Mouse (Mus musculus) CH12.LX (cell line): Measurements from ENCODE around the gene Cct7. TPM values are rescaled to one million over a fixed set of nuclear protein-coding genes. Genes with fewer than 3 reads are reported as not detected.

Experiments used
- DNase-seq: peaks from one replicate; pipeline ENCODE4 v3.0.0-alpha.2; 2013; ENCODE audit errors: extremely low read depth
- H3K27ac ChIP-seq: 2 replicates; pipeline ENCODE4 v1.5.1; 2012; ENCODE audit warnings: low read depth, mild to moderate bottlenecking, control low read depth, moderate library complexity; ENCODE audit not compliant: insufficient read depth
- H3K27me3 ChIP-seq: replicated peaks from 2 replicates; pipeline ENCODE3; 2012; ENCODE audit warnings: inconsistent platforms
- H3K36me3 ChIP-seq, 2 experiments: replicated peaks in 1 of 2; 2 replicates each; pipeline versions ENCODE3 to v1.6.1; 2012; ENCODE audit warnings: inconsistent platforms in 1 of 2, low read length in 1 of 2, mild to moderate bottlenecking in 1 of 2, mixed read lengths in 1 of 2, moderate library complexity in 1 of 2; ENCODE audit not compliant: control insufficient read depth in 1 of 2, insufficient read depth in 1 of 2
- H3K4me1 ChIP-seq, 2 experiments: 2 replicates each; pipeline ENCODE4 v1.6.1; 2012; ENCODE audit warnings: inconsistent platforms in 1 of 2, moderate library complexity in 1 of 2; ENCODE audit not compliant: insufficient read depth in 2 of 2, control insufficient read depth in 1 of 2
- H3K4me2 ChIP-seq: 2 replicates; pipeline ENCODE4 v1.6.1; 2012; ENCODE audit warnings: low read depth, mild to moderate bottlenecking, control low read depth; ENCODE audit not compliant: poor library complexity, insufficient read depth, severe bottlenecking
- H3K4me3 ChIP-seq, 3 experiments: fragments of 150-350 bp in 1 of 3; sonication (generic) in 1 of 3; replicated peaks in 1 of 3; 2 replicates each; pipeline versions ENCODE3 to v1.5.1; 2011 to 2012; ENCODE audit warnings: low read depth in 2 of 3, low read length in 2 of 3, mild to moderate bottlenecking in 2 of 3, moderate library complexity in 2 of 3, control low read depth in 1 of 3, improper control_type of control experiment in 1 of 3, inconsistent platforms in 1 of 3, mixed read lengths in 1 of 3; ENCODE audit not compliant: poor library complexity in 1 of 3
- H3K79me2 ChIP-seq: replicated peaks from 2 replicates; pipeline ENCODE4 v1.6.1; 2012; ENCODE audit warnings: mild to moderate bottlenecking, moderate library complexity; ENCODE audit not compliant: control insufficient read depth, poor library complexity, insufficient read depth, severe bottlenecking; ENCODE audit errors: extremely low read depth
- H3K9ac ChIP-seq: 2 replicates; pipeline ENCODE4 v1.6.1; 2012; ENCODE audit warnings: low read depth, mild to moderate bottlenecking, control low read depth, moderate library complexity; ENCODE audit not compliant: insufficient read depth
- H3K9me3 ChIP-seq: replicated peaks from 2 replicates; pipeline ENCODE3; 2012; ENCODE audit warnings: low read length, inconsistent platforms, mixed read lengths
- BHLHE40 ChIP-seq: IDR thresholded peaks from 2 replicates; pipeline ENCODE4 v1.6.1; 2011; ENCODE audit warnings: mild to moderate bottlenecking, low read depth, low read length, improper control_type of control experiment
- ELF1 ChIP-seq: IDR thresholded peaks from 2 replicates; pipeline ENCODE4 v1.6.1; 2014; ENCODE audit warnings: low read depth, mild to moderate bottlenecking, inconsistent platforms, low read length, improper control_type of control experiment
- EP300 ChIP-seq: IDR thresholded peaks from 2 replicates; pipeline ENCODE4 v1.6.1; 2011; ENCODE audit warnings: low read length, improper control_type of control experiment
- GABPA ChIP-seq: IDR thresholded peaks from 2 replicates; pipeline ENCODE4 v1.6.1; 2012; ENCODE audit warnings: low read depth, low read length, improper control_type of control experiment, inconsistent platforms; ENCODE audit not compliant: insufficient replicate concordance
- IRF4 ChIP-seq: IDR thresholded peaks from 2 replicates; pipeline ENCODE4 v1.6.1; 2014; ENCODE audit warnings: low read depth, mild to moderate bottlenecking, inconsistent platforms, low read length, improper control_type of control experiment
- JUN ChIP-seq: IDR thresholded peaks from 2 replicates; pipeline ENCODE4 v1.6.1; 2011; ENCODE audit warnings: low read depth, mild to moderate bottlenecking, low read length, improper control_type of control experiment, moderate library complexity; ENCODE audit not compliant: insufficient read depth
- JUND ChIP-seq: conservative IDR thresholded peaks from 2 replicates; pipeline ENCODE4 v1.6.1; 2011; ENCODE audit warnings: low read depth, low read length, improper control_type of control experiment
- MAFK ChIP-seq: IDR thresholded peaks from 2 replicates; pipeline ENCODE4 v1.6.1; 2011; ENCODE audit warnings: low read length, improper control_type of control experiment; ENCODE audit not compliant: insufficient replicate concordance
- MXI1 ChIP-seq: IDR thresholded peaks from 2 replicates; pipeline ENCODE4 v1.6.1; 2011; ENCODE audit warnings: mild to moderate bottlenecking, low read depth, low read length, improper control_type of control experiment
- MYC ChIP-seq: IDR thresholded peaks from 2 replicates; pipeline ENCODE4 v1.6.1; 2011; ENCODE audit warnings: low read depth, mild to moderate bottlenecking, improper control_type of control experiment, low read length
- NELFE ChIP-seq: IDR thresholded peaks from 2 replicates; pipeline ENCODE4 v1.6.1; 2011; ENCODE audit warnings: low read depth, low read length, improper control_type of control experiment
- PAX5 ChIP-seq: IDR thresholded peaks from 2 replicates; pipeline ENCODE4 v1.6.1; 2012; ENCODE audit warnings: low read length, inconsistent platforms, mixed read lengths
- POLR2A ChIP-seq: IDR thresholded peaks from 2 replicates; pipeline ENCODE4 v1.6.1; 2011; ENCODE audit warnings: low read depth, mild to moderate bottlenecking, improper control_type of control experiment, low read length
- RAD21 ChIP-seq: IDR thresholded peaks from 2 replicates; pipeline ENCODE4 v1.6.1; 2011; ENCODE audit warnings: low read depth, mild to moderate bottlenecking, low read length, improper control_type of control experiment, moderate library complexity
- SIN3A ChIP-seq: IDR thresholded peaks from 2 replicates; pipeline ENCODE4 v1.6.1; 2012; ENCODE audit warnings: low read length, improper control_type of control experiment, inconsistent platforms
- SMC3 ChIP-seq: IDR thresholded peaks from 2 replicates; pipeline ENCODE4 v1.6.1; 2011; ENCODE audit warnings: low read depth, low read length, improper control_type of control experiment
- TBP ChIP-seq: conservative IDR thresholded peaks from 2 replicates; pipeline ENCODE4 v1.6.1; 2011; ENCODE audit warnings: low read depth, low read length, improper control_type of control experiment
- ZC3H11A ChIP-seq: IDR thresholded peaks from 2 replicates; pipeline ENCODE4 v1.6.1; 2012; ENCODE audit warnings: low read depth, mild to moderate bottlenecking, inconsistent platforms, low read length, improper control_type of control experiment
- ZKSCAN1 ChIP-seq: IDR thresholded peaks from 2 replicates; pipeline ENCODE4 v1.6.1; 2012; ENCODE audit warnings: low read depth, inconsistent platforms, low read length, improper control_type of control experiment, borderline replicate concordance
- ZMIZ1 ChIP-seq: IDR thresholded peaks from 2 replicates; pipeline ENCODE4 v1.6.1; 2012; ENCODE audit warnings: low read depth, mild to moderate bottlenecking, inconsistent platforms, low read length, improper control_type of control experiment
- ZNF384 ChIP-seq: IDR thresholded peaks from 2 replicates; pipeline ENCODE4 v1.6.1; 2012; ENCODE audit warnings: low read depth, low read length, improper control_type of control experiment, inconsistent platforms
- dilution Hi-C: fragments of 300-500 bp; cut with MboI; formaldehyde crosslinking; loops from 2 replicates; pipeline ENCODE4 v1.14.3; 2020; ENCODE audit warnings: low sequenced_read_pairs; ENCODE audit not compliant: extremely low pct_unique_long_range_greater_than_20kb, extremely low pct_ligation_motif_present
- in situ Hi-C: fragments of 300-500 bp; cut with MboI; formaldehyde crosslinking; loops from 3 replicates; pipeline ENCODE4 v1.14.3; 2019; ENCODE audit warnings: low sequenced_read_pairs, low pct_ligation_motif_present, low pct_unique_long_range_greater_than_20kb, mixed read lengths
- polyA plus RNA-seq: library from polyadenylated mRNA; unstranded; fragments of >175 nt; gene quantifications from 2 replicates; pipeline ENCODE4 v1.2.1, GENCODE M21; 2012; ENCODE audit warnings: low read depth; ENCODE audit not compliant: insufficient read length
- total RNA-seq, 2 experiments: library from RNA; depleted of rRNA; stranded (reverse); fragments of 300-350 nt in 1 of 2; fragments of >200 nt in 1 of 2; gene quantifications; 2 replicates each; pipeline ENCODE4 v1.2.3; 2012 to 2014

Cct7 gene
- total and polyA plus RNA-seq, 3 experiments = 483 to 505 (median 484) TPM

- TF ChIP-seq TBP (no peak), JUN (no peak), MYC (no peak), PAX5 (no peak), ZMIZ1 (no peak), RAD21 (peak; percentile 83), BHLHE40 (no peak), MAFK (no peak), JUND (no peak), ZKSCAN1 (no peak)
- TF ChIP-seq, all 38 proteins: peak for 9
These were observed 40.5 kb upstream of the Cct7 start (continued) for GRCm38 (mm10) chr6:85410771-85411273.

GRCm38 (mm10) chr6:85415829-85416228, 35.5 kb upstream of the Cct7 start:
- Histone ChIP-seq H3K27ac (no peak overlapping the region), H3K4me3 (no peak overlapping the region), H3K9me3 (no peaks in the 10 kb centered on the region), H3K4me1 (no peaks in the 10 kb centered on the region), H3K36me3 (no peaks in the 10 kb centered on the region), H3K9ac (no peak overlapping the region), H3K4me2 (no peak overlapping the region), H3K27me3 (peaks cover 70% of the 10 kb centered on the region), H3K79me2 (no peaks in the 10 kb centered on the region)
- no peak for DNase-seq
- TF ChIP-seq JUND (no peak), ZKSCAN1 (no peak), MAFK (no peak), JUN (no peak), EP300 (no peak), IRF4 (no peak)
- in situ Hi-C loops = no loop called here
- dilution Hi-C loops = no loop called here

GRCm38 (mm10) chr6:85419150-85419549, 32.2 kb upstream of the Cct7 start:
- in situ Hi-C loops (no loop called here), dilution Hi-C loops (no loop called here)
- no peak overlapping the region for H3K4me2 ChIP-seq
- no peak for DNase-seq
- TF ChIP-seq ZMIZ1 = no peak
- TF ChIP-seq ZC3H11A = no peak
- no peak for TF ChIP-seq GABPA
- no peak for TF ChIP-seq ZNF384
- TF ChIP-seq SMC3 = no peak
- TF ChIP-seq ELF1 = no peak
- TF ChIP-seq POLR2A = no peak
- no peak for TF ChIP-seq SIN3A
- TF ChIP-seq ZKSCAN1 = no peak
- TF ChIP-seq TBP = no peak
- TF ChIP-seq JUND = no peak
- TF ChIP-seq MXI1 = no peak
- no peak for TF ChIP-seq NELFE
- no peak for TF ChIP-seq MAFK
- peaks cover 82% of the 10 kb centered on the region for H3K27me3 ChIP-seq
- no peak overlapping the region for H3K9ac ChIP-seq
- H3K4me1 ChIP-seq = no peaks in the 10 kb centered on the region
- no peak overlapping the region for H3K27ac ChIP-seq
- no peaks in the 10 kb centered on the region for H3K36me3 ChIP-seq
- H3K4me3 ChIP-seq = no peak overlapping the region
- H3K79me2 ChIP-seq = no peaks in the 10 kb centered on the region
- no peaks in the 10 kb centered on the region for H3K9me3 ChIP-seq
